Mouse (Mus musculus) testis, postnatal 14 days (tissue): ENCODE data around the gene Cldn34c2.
"Not testable (repeated sequence)": the region's sequence is repeated elsewhere in the genome, so short reads cannot be mapped to it uniquely, and the experiment has no call there.

Experiments used
- DNase-seq: peaks from one replicate; pipeline ENCODE4 v3.0.0; 2021; ENCODE audit warnings: low spot score

The Cldn34c2 gene

DNA sequence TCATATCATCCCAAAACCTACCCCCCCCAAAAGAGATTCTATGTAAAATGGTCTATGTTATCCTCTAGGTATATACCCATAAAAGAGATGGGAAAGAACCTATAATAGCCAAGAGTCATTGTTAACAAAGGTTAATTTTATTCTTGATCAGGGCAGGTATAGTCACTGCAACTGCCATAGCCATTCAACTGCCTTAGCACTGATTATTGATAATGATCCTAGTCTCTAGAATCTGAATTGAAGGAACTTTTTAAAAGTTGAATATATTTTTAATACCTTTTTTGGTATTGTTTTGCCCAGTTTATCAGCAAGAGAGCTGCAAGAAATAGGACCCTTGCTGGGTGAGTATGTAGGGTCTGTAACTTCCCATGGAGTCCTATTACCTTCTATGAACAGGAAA is at the start of gene Cldn34c2:
Gene Cldn34c2, plus strand, starts transcription at position 301 of the 400 bp plus-strand sequence.
- DNase-seq = not testable (repeated sequence)

DNA sequence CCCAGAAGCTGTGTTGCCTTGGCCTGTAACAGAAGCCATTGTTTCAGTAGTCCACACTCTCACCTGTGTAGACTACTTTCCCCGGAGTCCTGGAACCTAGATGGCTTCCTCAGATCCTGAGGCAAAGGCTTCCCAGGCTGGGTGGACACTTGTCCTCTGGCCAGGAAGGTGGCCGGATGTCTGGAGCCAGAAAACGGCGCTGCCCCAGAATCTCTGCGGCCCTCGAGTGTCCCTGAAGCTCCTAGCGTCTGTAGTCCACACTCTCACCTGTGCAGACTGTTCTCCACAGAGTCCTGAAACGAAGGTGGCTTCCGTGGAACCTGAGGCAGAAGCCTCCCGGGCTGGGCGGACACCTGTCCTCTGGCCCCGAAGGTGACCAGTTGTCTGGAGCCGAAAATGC is 30.1 kb upstream of the Cldn34c2 start:
- not testable (repeated sequence) for DNase-seq

DNA sequence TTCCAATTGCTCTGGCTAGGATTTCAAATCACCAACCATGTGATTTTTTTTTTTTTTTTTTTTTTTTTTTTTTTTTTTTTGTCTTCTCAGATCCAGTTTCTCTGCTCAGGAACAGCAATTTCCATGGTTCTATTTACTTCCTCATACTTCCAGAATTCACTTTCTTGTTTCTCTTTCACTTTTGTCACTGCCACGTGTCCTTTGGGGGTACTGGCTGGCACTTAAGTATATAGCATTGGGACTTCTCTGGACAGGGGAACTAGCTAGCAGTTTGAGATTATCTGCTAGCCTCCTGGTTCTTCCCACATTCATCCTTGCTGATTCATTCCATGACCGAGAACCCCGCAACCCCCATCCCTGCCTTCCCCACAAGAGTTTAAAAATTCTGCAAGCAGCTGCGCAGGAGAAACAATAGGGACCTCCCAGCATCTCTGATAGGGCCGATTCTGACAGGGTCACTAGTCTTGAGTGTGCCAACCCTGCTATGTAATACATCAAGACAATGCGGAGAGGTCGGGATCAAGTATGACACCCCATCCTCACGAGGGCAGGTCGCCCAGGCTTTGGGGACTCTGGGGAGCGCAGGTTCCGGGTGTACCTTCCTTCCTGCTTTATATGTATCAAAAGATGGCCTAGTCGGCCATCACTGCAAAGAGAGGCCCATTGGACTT is 30.8 kb downstream of the Cldn34c2 start:
- DNase-seq = not testable (repeated sequence)
